Mouse (Mus musculus) G1E (cell line): Measurements from ENCODE around the gene Ugt1a6b.

Experiments used
- CTCF ChIP-seq: IDR thresholded peaks from 2 replicates; pipeline ENCODE4 v1.5.1; 2012; ENCODE audit warnings: low read depth, low read length, inconsistent platforms, mixed read lengths
- GATA1 ChIP-seq: IDR thresholded peaks from 2 replicates; pipeline ENCODE4 v1.6.1; 2012; ENCODE audit warnings: borderline replicate concordance, low read length, inconsistent platforms, mixed read lengths
- POLR2AphosphoS5 ChIP-seq: IDR thresholded peaks from 2 replicates; pipeline ENCODE4 v1.6.1; 2012; ENCODE audit warnings: low read depth, low read length, inconsistent platforms; ENCODE audit not compliant: insufficient replicate concordance
- TAL1 ChIP-seq: conservative IDR thresholded peaks from 2 replicates; pipeline ENCODE4 v1.6.1; 2012; ENCODE audit warnings: low read depth, low read length, inconsistent platforms, mixed read lengths

- TF ChIP-seq CTCF = no peak
- no peak for TF ChIP-seq GATA1
- TF ChIP-seq POLR2AphosphoS5 = no peak
- TF ChIP-seq TAL1 = no peak
Observed at GRCm38 (mm10) chr1:88179657-88180056, 76.6 kb downstream of the Ugt1a6b start.
